Mouse (Mus musculus) stomach, embryonic 14.5 days (tissue): Measurements from ENCODE around the gene Lca5l. TPM values are rescaled to one million over a fixed set of nuclear protein-coding genes. Genes with fewer than 3 reads are reported as not detected.

ENCODE experiments used
- polyA plus RNA-seq: library from polyadenylated mRNA; unstranded; fragments of >200 nt; fragmentation: Nextera tagmentation; extraction: Ambion mirVana; gene quantifications from 2 replicates; pipeline ENCODE4 v1.2.1, GENCODE M21; 2014

The Lca5l gene
- polyA plus RNA-seq, 1 experiment from 2014 or later = 1.6 TPM

Other genes with a start within 250 kb of the Lca5l start
- gene Psmg1, start 201.3 kb downstream of the Lca5l start, polyA plus RNA-seq = 76.5 and 81.1 TPM in 2 replicates
- 124 and 133 TPM in 2 replicates for gene Brwd1, start 109.7 kb downstream of the Lca5l start, polyA plus RNA-seq
- gene Hmgn1, start 64.5 kb downstream of the Lca5l start, polyA plus RNA-seq = 589 and 679 TPM in 2 replicates
- gene Wrb, start 46.9 kb downstream of the Lca5l start, polyA plus RNA-seq = 77.1 and 77.2 TPM in 2 replicates
- gene Sh3bgr, start 8.2 kb upstream of the Lca5l start, polyA plus RNA-seq = 29.7 TPM in 2 replicates
- 0.41 and 0.48 TPM in 2 replicates for gene B3galt5, start 43.5 kb upstream of the Lca5l start, polyA plus RNA-seq